Mouse (Mus musculus) effector memory CD4-positive, alpha-beta T cell, adult 7 months (primary cell): Measurements from ENCODE around the gene Abcd4. TPM values are rescaled to one million over a fixed set of nuclear protein-coding genes. Genes with fewer than 3 reads are reported as not detected.

ENCODE experiments used
- polyA plus RNA-seq: library from polyadenylated mRNA; unstranded; fragments of 100-300 nt; shearing (Covaris generic); gene quantifications from one replicate; pipeline ENCODE4 v1.2.1, GENCODE M21; 2017

Abcd4 gene
- 12.9 TPM for polyA plus RNA-seq

DNA sequence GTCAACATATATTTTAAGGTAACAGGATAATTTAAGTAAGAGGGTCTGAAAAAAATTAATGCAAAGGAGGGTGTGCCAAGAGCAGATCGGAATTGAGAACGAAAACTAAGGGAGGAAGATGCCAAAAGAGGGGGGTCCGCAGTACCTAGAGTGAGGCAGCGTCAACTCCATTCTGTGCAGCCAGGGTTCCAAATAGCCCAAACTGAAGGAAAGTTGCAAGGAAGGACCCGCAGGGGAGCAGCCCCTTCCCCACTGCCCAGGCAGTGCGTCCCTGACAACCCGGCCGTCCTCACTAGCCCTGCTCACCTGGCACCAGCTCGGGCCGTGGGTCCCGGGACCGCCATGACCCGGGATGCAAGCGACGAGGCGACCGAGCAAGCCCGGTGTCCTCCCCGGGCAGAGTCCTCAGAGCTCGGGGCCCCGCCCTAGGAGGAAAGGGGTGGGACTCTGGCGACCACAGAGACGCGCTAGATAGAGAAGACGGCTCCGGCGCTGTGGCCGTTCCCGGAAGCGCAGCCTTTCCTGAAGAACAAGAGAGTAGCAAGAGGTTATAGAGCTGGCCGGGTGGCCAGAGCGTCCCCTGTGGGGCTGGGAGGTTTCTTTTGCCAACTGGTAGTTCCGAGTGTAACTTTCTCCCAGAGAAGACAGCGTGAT lies at the start of gene Abcd4:
Gene Abcd4, minus strand, starts transcription at position 437 of the 654 bp plus-strand sequence.

GRCm38 (mm10) chr12:84640654-84641053 lies 23.4 kb upstream of the Abcd4 start, which contains the start of gene Vrtn:
Vrtn (plus strand) TSS chr12:84641019.

GRCm38 (mm10) chr12:84569336-84569970 lies 47.8 kb downstream of the Abcd4 start, which contains the start of gene Vsx2:
Vsx2 (plus strand) TSS chr12:84569762.

Other genes starting within 250 kb of the Abcd4 start
- gene Entpd5, start 208.4 kb downstream of the Abcd4 start, polyA plus RNA-seq: 77.1 TPM
- 4.0 TPM for gene Bbof1, start 208.3 kb downstream of the Abcd4 start, polyA plus RNA-seq
- gene Rnf113a2, start 200.2 kb downstream of the Abcd4 start, polyA plus RNA-seq: 38.4 TPM
- 9.6 TPM for gene Aldh6a1, start 166.4 kb downstream of the Abcd4 start, polyA plus RNA-seq
- gene Lin52, start 166.0 kb downstream of the Abcd4 start, polyA plus RNA-seq: 26.8 TPM
- gene Vsx2, start 47.7 kb downstream of the Abcd4 start, polyA plus RNA-seq: not detected
- 0.24 TPM for gene Vrtn, start 23.6 kb upstream of the Abcd4 start, polyA plus RNA-seq
- 0.22 TPM for gene Syndig1l, start 81.4 kb upstream of the Abcd4 start, polyA plus RNA-seq
- 80.8 TPM for gene Npc2, start 155.7 kb upstream of the Abcd4 start, polyA plus RNA-seq
- 83.6 TPM for gene Isca2, start 155.8 kb upstream of the Abcd4 start, polyA plus RNA-seq